Mouse (Mus musculus) urinary bladder, postnatal 0 days (tissue): ENCODE measurements around the gene Kif24. TPM values are rescaled to one million over a fixed set of nuclear protein-coding genes. Genes with fewer than 3 reads are reported as not detected.

Source experiments
- polyA plus RNA-seq: library from polyadenylated mRNA; unstranded; fragments of >200 nt; fragmentation: Nextera tagmentation; extraction: Ambion mirVana; gene quantifications from 2 replicates; pipeline ENCODE4 v1.2.1, GENCODE M21; 2015

The Kif24 gene
- 0.92 and 1.6 TPM in 2 replicates for polyA plus RNA-seq

DNA sequence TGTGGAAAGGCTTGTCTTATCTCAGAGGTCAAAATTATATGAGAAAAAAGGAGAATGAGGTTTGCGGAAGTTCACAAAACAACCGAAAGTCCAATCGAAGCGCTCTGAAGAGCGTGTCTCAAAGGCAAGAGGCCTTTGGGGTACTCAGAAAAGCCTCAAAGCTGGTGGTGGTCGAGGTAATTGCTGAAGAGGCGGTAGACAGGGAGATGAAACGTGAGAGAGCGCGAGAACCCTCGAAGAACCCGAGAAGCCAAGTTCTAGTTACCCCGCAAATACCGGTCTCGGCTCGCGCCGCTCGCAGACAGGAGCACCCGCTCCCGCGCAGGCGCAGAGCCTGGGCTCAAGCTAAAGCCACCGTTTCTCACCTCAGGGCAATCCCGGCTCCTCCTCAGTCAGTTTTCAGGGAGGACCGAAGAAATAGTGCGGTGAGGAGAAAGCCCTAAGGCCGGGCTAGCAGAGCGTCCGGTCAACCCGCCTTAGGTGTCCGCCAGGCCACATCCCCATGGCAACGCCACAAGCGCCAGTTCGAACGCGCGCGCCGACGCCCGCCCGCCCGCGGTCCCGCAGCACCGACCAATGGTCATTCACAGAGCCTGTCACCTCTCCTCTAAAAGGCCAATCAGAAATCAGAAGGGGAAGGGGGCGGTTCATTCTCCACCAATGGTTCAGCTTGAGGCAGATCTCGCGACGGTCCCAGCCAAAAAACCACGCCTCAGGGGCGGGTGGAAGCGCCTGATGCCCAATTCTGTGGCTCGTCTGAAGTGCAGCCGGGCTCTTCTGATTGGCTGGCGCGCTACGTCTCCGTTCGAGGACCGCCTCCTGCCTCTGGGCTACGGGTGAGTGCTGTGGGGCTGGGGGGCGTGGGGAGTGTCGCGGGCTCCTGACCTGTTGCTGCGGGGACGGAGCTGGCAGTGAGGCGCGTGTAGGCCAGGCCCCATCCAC is at the start of gene Kif24, which contains the start of gene Nudt2:
TSS of gene Kif24 (minus strand) at position 543 of the 942 bp plus-strand sequence.
TSS of gene Nudt2 (plus strand) at position 807 of the 942 bp plus-strand sequence.

DNA sequence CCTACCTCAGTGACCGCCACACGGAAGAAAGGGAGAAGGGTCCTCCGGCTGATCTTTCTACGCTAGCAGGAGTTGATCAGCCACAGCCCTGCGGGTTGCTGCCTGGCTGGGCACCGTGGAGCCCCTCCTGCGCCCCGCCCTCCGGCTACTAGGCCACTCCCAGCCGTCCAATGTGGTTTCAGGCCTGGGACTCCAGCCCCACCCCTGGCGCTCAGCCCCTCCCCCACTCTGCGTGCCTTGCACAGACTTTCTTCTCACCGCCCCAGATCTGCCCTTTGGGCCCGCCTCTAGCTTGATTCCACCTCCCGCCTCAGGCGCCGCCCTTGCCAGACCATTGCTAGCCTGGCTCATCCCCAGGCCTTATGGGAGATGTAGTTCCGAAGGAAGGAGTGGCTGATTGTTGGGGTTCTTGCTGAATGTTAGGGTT is 38.3 kb upstream of the Kif24 start, which contains the start of gene AI464131:
TSS of gene AI464131 (minus strand) at position 91 of the 427 bp plus-strand sequence.

DNA sequence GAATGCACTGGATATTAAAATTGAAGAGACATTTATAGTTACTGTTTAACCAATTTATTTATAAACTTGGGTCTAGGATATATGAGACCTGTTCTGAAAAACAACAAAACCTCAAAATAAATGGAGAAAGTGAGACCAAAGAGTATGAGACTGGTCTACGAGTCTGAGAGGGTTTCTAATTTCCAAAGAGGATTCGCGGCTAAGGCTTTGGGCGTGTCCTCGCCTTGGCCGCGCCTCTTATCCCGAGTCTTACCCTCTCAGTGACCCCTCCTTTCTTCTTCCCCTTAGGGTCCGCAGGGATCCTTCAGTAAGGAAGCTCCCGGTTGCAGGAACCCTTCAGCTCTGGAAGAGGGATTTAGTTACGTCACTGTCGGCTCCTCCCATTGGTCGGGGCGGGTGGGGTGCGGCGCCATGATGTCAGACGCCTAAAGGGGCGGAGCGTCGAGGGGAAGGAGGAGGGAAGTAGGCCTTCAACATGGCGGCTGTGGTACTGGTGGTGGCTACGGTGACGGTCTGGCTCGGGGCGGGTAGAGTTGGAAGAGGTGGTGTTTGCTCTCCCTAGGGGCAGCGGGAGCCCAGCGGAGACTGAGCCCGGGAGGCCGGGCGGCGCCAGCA is 116.0 kb downstream of the Kif24 start, which contains the start of gene Ubap1:
TSS of gene Ubap1 (plus strand) at position 413 of the 615 bp plus-strand sequence.

Other genes with a start within 250 kb of the Kif24 start
- gene Ubap2, start 189.7 kb downstream of the Kif24 start, polyA plus RNA-seq: 25.4 and 32.7 TPM in 2 replicates
- gene Dcaf12, start 150.0 kb downstream of the Kif24 start, polyA plus RNA-seq: 41.5 and 43.2 TPM in 2 replicates
- gene Ubap1, start 115.9 kb downstream of the Kif24 start, polyA plus RNA-seq: 42.1 and 48.8 TPM in 2 replicates
- 32.5 and 40.2 TPM in 2 replicates for gene Nudt2, start 264 bp upstream of the Kif24 start, polyA plus RNA-seq
- 7.5 and 7.8 TPM in 2 replicates for gene AI464131, start 38.2 kb upstream of the Kif24 start, polyA plus RNA-seq
- gene 1110017D15Rik, start 52.4 kb upstream of the Kif24 start, polyA plus RNA-seq: not detected in 2 replicates
- 2.5 and 3.2 TPM in 2 replicates for gene Fam219a, start 104.7 kb upstream of the Kif24 start, polyA plus RNA-seq
- gene Dnaic1, start 104.9 kb upstream of the Kif24 start, polyA plus RNA-seq: 33.2 and 39.3 TPM in 2 replicates
- gene Enho, start 175.4 kb upstream of the Kif24 start, polyA plus RNA-seq: 164 and 167 TPM in 2 replicates
- 9.7 and 10.5 TPM in 2 replicates for gene Cntfr, start 232.2 kb upstream of the Kif24 start, polyA plus RNA-seq
- gene Il11ra1, start 235.1 kb upstream of the Kif24 start, polyA plus RNA-seq: 107 and 116 TPM in 2 replicates
- 32.1 and 36.3 TPM in 2 replicates for gene Rpp25l, start 248.6 kb upstream of the Kif24 start, polyA plus RNA-seq